Mouse (Mus musculus) right cerebral cortex, adult 18-20 months (tissue): ENCODE data around the gene Serpinb1b.
A peak's percentile ranks its signal among the peaks of the same experiment; 100 is the strongest.

ENCODE experiments used
- DNase-seq: peaks from one replicate; pipeline ENCODE4 v3.0.0; 2022; ENCODE audit warnings: mixed read lengths

Serpinb1b gene

GRCm38 (mm10) chr13:33095575-33095974, 17.2 kb downstream of the Serpinb1b start:
- no peak for DNase-seq

DNA sequence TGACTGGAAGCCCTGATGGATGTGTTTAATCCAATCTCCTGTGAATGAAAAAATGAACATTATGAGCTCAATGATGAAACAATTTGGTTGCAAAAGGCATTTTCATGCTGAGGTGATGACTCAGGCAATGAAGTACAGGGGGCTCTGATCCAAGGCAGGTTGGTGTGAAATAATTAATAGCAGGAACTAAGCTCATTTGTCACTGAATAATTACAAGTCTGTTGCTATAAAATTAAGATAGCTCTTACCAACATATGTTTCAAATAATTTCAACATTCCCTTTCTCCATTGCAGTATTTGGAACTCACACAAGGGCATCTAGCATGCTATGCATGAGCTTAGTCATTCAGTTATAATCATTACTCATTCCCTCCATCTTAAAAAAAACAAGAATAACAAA, 27.3 kb downstream of the Serpinb1b start:
- no peak for DNase-seq

- no peak for DNase-seq
These were observed 34.7 kb downstream of the Serpinb1b start for GRCm38 (mm10) chr13:33113054-33113453.

DNA sequence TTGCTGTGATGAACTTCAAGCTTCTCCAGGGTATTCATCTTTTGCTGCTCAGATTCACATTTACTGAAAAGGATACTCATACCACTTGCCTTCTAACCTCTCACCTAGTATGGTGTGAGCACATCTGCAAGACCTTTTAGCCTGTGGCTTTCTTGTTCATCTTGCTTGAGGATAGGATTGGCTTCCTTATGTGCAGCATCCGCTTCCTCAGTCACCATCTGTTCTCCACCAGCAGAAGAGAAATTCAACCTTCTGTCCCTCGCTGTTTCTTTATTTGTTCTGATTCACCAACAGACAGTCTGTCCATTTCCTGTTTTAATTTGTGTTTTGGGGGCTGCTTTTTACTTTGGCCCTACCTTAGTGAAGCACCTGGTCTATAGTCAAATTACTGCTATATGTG, 59.3 kb downstream of the Serpinb1b start:
- peak; percentile 13 for DNase-seq

DNA sequence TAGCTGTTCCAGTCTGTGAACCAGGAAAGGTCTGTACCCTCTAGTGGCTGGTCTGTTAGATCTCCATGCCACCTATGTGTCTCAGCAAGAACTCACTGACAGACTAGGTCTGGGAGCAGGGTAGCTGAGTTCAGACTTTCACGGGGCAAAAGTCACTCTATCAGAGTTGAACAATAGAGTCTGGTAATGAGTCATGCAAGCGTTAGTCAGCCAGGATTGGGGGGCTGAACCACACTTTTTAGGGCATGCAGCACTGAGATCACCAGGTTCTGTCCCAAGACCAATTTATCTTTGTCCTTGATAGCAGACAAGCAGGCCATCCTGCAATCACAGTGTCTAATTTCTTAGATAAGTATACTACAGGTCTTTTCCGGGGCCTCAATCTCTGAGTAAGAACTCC, 63.1 kb downstream of the Serpinb1b start:
- DNase-seq: no peak
